Mouse (Mus musculus): Measurements from ENCODE around the gene Rfng.

- TF ChIP-seq CTCF (IDR thresholded peaks at IDR 0.05; ENCODE audit: low read depth) (peak; percentile 27), EP300 (optimal IDR thresholded peaks at IDR 0.05) (no peak)
Observed at GRCm38 (mm10) chr11:120761811-120762671, 22.0 kb downstream of the Rfng start.

All from stomach, postnatal 0 days (tissue).